Mouse (Mus musculus) 3T3-L1 (cell line): ENCODE results near the gene Rdh5.

Source experiments
- DNase-seq: peaks from one replicate; pipeline ENCODE4 v3.0.0-alpha.2; 2015; ENCODE audit warnings: low read depth, low spot score

Rdh5 gene

DNA sequence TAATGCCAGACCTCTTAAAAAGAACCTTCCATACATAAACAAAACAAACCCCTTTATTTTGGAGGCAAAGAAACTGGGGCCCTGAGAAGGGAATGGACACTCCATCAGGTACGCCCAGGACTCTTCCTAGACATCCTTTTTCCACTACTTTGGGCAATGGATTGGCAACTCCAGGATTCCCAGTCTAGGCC, at the start of gene Rdh5:
Rdh5 (minus strand) TSS at position 67 of the 191 bp plus-strand sequence.
- no peak for DNase-seq

DNA sequence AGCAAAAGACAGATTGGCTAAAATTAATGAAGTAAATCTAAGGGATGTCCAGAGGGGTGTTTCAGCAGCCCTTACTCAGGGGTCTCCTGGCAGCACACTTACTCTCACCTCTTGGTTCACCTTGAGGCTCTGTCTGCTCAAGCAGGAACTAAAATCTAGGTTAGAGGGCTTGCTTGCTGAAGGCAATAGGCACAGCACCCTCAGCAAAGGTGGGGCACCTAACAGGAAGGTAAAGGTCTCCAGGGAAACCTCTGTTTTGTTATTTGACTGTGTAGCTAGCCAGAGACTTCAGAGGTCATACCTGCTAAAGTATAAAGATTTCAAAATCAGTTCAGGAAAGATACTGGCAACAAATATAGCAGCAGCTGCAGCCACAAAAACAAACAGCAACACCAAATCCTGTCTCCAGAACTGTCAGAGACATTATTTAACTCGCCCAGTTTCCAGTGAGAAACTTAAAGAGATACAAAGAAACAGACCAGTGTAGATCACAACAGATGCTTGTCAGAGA, 48.1 kb upstream of the Rdh5 start:
- no peak for DNase-seq

DNA sequence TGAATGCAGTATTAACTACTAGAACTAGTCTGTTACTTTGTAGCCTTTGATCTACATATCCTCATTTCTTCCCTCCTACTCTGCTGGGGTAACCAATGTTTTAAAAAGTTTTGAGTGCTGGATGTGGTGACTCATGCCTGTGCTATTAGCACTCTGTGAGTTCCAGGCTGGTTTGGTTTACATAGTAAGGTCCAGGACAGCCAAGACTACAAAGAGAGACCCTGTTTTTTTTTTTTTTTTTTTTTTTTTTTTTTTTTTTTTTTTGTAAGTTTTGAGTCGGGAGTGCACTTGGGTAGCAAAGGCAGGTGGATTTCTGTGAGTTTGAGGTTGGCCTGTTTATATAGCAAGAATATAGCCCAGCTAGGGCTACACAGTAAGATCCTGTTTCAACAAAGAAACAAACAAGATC, 45.7 kb upstream of the Rdh5 start:
- DNase-seq: peak; percentile 89

DNA sequence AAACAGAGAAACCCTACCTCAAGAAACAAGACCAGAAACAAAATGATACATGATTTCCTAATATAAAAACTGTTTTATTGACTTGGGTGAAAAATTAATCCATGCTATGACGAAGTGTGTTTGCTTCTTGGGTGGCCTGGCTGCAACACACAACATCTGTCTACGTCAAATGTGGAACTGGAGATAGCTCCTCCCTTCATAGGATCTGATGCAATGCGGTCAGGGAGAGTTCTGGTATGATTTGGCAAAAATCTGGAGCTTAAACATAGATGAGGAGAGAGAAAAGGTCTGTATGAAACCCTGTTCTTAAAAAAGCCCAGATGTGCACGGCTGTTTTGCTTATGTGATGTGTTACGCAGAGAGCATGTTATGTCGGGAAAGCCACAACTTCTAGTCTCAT, 43.2 kb upstream of the Rdh5 start:
- peak; percentile 37 for DNase-seq

DNA sequence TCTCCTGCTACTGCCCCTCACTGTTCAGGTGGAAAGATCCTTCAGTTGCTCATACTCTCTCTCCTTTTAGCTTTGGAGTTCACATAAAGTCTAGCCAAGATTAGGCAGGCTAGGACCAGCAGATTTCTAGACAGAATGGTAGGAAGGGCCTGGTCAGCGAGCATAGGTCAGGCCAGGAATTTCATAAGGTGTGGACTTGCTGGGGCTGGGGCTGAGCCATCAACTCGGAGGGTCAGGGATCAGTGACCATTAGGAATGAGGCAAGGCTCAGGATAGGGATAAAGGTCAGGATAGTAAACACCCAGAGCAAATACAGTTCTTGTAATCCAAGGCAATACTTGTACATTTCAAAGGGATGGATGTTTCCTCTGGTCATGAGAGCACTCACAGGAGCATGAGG, 42.3 kb upstream of the Rdh5 start:
- DNase-seq: no peak

DNA sequence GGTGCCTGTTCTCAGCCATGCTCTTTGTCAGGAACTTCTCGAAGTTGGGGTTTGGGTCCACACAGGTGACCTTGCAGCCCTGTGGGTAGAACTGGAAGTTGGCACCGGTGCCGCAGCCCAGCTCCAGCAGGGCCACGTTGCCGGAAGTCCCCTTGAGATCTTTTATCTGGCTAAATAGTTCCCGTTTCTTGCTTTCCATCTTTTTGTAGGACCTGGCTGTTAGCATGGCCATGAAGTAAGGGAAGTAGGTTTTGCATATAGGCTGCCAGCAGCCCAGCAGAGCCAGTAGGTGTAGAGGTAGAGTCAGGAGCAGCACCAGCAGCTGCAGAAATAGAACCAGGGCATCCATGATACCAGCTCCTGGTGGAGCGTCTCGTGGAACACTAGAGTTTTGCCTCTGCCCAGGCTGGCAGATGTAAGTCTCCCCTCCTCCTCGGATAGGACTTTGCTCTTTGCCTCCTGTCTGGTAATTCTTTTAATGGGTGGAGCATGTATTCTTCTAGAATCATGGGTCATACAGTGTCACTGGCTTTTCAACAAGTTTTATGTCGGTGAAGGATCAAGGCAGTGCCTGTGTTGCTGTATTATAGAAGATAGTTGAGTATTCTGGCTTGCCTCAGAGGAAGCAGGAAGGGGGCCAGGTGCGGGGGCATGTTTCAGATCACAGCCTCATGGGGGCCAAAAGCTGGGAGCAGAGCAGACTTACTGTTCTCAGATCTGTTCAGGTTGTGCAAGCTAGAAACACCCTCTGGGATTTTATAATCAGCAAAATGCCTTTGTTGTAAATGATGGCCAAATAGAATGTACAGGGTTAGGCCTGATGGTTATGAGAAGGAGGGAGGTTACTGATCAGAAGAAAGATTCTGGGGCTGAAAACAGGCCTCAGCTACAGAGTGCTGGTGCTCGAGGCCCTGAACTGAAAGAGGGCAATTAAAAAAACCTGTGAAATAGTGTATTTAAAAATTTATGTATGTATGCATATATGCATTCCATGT, 38.2 kb upstream of the Rdh5 start, which contains the start of gene Mettl7b:
Mettl7b (minus strand) TSS at position 399 of the 995 bp plus-strand sequence.
- no peak for DNase-seq

DNA sequence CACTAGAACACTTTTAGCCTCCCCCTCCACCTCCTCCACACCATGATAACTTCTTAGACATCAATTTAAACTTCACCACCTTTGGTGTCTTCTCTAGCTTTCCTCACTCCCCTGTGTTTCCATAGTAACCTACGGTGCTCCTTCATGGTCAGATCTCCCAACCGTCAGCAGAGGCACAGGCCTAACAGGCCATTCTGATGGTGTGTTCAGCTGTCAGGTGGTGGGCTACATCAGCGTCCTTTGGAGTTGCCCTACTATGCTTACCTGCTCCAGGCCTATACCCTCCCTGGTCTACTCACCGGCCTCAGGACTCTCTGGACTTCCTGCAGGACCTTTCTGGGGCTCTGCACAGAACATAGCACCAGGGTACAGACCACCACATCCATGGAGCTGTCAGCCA, 37.5 kb upstream of the Rdh5 start:
- DNase-seq: no peak

DNA sequence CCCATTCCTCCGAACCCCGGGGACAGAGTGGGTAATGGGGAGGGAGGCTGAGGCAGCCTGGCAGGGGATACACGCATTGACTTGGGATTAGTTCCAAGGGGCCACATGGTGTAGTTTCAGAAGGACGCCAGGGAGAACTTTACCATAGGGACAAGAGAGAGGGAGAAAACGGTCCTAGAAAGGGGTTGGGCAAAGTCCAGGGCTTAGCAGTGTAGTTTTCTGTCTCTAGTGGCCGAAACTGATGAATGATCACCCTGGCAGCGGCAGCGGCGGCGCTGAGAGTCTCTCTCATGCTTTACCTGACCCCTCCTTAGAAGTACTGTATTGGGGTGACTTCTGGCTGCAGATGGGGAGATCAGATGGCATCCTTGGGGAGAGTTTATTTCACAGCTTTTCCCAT, 35.7 kb upstream of the Rdh5 start:
- DNase-seq: no peak

DNA sequence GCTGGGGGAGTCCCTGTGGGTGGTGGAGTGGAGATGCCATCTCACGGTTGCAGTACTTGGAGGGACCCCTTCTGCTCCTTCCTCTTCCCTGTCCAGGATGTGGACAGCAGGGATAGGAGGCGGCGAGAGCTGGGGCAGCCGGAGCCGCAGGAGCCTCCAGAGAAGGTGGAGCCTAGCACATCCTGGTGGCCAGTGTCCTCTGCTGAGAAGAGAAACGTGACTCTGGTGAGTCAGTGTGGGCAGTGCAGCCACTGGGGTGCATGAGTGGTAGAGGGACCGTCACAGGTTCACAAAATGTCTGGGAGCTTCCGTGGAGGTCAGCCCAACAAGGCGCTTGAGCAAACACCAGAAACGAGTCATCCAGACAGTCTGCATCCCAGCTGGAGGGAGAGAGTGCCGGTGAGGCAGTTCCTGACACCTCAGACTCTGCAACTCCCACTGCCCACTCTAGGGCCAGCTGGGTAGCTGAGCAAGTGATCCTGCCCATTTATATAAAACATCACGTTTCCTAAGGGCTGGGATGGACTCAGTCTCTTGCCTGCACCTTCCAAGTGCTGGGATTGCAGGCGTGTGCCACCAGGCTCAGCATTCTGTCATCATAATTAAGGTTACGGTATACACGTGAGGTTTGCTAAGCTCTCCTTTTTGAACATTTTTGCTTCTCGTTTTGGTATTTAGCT, 27.7 kb upstream of the Rdh5 start:
- peak; percentile 68 for DNase-seq

DNA sequence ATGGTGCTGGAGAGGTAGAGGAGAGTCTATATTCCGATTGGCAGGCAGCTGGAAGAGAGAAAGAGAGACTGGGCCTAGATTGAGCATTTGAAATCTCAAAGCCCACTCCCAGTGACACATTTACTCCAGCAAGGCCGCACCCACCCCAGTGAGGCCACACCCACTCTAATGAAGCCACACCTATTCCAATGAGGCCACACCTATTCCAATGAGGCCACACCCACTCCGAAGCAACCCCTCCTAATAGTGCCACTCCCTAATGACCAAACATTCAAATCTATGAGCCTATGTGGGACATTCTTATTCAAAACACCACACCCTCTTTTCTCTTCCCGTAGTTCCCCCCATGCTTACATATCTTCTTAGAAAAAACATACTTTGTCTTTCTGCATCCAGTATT, 24.8 kb upstream of the Rdh5 start:
- no peak for DNase-seq

DNA sequence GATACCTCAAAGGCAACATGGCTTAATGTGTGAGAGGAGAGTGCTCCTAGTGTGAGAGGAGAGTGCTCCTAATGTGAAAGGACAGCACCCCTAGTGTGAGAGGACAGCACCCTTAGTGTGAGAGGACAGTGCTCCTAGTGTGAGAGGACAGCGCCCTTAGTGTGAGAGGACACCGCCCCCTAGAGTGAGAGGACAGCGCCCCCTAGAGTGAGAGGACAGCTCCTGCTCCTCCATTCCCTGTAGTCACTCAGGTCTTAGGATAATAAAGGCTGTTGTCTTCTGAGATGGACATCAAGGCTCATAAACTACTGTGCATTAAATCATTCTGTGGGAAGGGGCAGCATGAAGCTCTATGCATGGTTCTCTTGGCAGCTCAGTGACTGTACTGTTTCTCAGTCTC, 23.0 kb upstream of the Rdh5 start:
- DNase-seq: peak; percentile 39

DNA sequence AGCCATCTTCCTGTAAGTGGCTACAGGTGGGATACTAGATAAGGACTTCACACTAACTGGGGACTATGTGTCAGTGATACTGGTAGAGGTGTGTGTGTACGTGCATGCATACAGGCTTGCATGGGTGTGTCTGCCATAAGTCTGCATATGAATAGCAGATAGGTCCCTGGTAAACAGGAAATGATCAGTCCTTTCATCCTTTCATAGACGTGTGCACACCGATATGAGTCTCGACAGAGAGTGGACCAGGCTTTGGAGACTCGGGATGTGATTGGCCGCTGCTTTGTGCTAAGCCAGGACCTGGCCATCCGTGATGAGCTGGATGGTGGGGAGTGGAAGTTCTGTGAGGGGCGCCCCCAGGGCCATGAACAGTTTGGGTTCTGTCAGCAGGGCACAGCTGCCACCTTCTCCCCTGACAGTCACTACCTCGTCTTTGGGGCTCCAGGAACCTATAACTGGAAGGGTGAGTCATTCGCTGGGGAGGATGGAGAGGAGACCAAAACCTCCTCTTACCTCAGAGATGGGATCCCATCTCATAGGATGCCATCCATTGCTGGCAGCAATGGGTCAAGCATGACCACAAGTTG, 17.9 kb upstream of the Rdh5 start:
- no peak for DNase-seq

DNA sequence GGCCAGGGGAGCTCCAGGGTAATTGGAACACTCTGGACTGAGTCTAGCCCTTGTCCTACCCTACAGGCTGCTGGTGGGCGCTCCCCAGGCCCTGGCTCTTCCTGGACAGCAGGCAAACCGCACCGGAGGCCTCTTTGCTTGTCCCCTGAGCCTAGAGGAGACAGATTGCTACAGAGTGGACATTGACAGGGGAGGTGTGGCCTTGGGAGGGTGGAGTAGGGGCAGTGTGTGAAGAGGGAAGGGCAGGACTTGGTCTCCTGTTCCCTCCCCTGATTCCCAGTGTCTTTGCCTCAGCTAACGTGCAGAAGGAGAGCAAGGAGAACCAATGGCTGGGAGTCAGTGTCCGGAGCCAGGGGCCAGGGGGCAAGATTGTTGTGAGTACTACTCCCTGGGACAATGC, 16.3 kb upstream of the Rdh5 start:
- no peak for DNase-seq

DNA sequence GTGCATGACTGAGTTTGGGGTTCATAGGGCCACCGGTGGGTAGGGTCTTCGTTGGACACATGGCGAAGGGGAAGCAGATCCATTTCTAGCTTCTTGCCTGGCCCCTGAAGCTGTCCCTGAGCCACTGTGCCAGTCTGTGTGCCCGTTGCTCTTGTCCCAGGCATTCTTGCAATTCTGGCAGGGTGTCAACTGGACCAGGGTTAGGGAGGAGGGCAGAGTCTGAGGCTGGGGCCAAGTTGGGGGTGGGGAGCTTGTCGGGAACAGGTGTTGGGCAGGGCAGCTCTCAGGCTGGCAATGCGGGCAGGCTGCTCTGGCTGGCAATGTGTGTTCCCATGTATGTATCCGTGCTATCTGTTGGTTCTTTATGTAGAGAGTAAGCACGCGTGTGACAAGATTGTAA, 15.8 kb upstream of the Rdh5 start:
- DNase-seq: no peak

DNA sequence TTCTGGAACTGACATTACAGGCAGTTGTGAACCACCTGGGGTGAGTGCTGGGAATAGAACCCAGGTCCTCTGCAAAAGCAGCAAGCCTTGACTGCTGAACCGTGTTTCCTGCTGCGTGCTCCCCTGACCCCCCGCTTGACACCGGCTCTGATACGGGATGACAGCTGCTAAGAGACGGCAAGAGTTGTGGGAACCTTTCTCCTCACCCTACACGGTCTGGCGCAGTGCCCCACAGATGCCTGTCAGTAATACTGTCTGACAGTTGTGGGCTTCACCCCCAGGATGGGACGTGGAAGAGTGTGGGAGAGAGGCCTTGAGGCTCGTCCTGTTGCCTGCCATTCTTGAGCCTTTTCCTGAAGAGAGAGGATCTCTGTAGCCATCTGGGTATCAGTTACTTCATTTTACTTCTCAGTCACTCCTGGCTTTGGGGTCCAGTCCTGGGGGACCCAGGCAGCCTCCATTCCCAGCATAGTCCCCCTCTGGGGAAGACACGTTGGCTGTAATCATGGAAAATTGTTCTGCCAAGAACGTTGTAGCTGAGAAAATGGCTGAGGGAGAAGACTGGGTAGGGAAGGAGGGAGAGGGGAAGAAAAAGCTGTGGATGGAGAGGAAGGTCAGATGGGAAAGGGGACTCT, 15.2 kb upstream of the Rdh5 start:
- no peak for DNase-seq

DNA sequence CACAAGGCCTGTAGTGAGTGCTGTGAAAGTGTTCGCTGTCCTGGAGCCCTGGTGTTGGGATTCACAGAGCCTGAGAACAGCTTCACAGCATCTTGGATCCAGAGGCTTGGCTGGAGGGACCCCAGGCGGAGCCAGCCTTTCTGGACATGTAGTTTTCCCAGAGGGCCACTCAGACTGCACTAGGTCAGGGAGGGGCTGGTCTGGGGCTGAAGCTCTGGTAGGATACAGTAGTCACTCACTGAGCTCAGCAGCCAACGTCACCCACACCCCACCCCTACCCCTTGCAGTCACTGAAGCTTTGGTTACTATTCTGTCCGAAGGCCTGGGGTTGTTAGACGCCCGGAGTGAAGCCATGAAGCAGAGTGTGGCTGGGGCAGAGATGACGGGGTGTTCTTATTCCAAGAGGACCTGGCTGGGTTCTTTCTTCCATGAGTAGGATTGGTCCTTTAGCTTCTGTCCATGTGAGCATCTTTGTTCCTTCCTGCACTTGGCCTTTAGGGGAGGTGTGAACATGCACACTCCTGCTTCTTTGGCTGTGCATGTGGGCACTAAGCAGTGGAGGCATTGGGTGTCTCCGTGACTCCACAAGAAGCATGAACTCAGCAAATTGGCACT, 13.2 kb upstream of the Rdh5 start:
- no peak for DNase-seq

DNA sequence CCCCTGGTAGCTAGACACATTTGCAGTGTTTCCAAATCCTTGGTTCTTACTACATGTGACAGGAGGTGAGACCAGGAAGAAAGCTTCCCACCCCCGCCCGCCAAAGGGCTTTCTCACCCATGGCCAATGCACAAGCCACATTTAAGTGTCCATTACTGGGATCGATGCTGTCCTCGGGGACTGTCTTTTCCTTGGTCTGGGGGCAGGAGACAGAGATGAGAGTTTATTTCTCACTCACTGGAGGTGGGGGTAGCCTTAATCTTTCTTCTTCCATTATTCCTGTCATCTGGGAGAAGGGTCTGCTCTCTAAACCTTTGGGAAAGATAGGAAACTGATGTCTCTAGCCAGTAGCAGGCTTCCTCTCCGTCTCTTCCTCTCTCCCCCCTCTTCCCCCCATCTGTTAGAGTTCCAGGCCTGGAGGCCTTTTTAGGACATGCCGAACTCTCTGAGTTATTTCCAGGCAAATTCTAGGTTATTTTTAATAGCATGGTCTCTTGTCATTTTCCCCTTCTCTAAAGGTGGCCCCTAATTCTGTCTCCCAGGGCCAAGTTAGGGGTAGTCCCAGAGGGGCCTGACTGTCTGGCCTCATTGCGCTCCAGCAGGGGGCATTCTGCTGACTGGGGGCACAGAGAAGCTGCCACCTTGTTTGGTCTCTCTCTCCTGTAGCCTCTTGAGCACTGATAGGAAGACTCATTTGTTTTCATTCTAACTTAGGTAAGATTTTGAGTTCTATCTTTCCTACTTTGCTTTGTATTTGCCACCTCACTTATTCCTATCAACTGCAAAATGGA, 12.5 kb upstream of the Rdh5 start:
- no peak for DNase-seq

DNA sequence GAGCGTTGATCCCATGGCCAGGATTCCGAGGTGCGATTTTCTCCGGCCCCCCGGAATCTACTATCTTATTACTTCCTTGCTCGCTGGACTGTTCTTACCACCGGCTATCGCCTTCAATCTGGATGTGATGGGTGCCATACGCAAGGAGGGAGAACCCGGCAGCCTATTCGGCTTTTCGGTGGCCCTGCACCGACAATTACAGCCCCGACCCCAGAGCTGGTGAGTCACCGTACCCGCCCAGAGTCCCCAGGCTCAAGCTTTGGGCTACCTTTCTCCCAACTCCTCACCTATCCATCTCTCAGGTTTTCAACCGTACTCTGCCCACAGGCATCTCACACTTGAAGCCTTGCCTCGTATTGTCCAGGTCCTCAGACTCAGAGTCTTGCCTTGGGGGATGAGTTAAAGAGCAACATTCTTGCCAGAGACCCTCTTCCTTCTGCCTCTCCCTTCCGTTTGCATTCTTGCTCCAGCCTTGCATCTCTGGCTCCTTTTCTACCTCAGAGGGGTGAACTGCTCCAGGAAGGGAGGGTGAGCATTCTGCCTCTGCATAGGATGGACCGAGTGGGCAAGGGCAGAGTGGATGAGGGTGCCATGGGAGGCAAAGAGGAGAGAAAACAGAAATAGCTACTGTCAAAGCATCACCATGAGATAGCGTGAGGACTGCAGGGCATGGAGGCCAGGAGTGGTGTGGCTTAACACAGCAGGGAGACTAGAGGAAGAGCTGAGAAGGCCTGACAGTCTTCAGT, 11.5 kb upstream of the Rdh5 start:
- DNase-seq: no peak

DNA sequence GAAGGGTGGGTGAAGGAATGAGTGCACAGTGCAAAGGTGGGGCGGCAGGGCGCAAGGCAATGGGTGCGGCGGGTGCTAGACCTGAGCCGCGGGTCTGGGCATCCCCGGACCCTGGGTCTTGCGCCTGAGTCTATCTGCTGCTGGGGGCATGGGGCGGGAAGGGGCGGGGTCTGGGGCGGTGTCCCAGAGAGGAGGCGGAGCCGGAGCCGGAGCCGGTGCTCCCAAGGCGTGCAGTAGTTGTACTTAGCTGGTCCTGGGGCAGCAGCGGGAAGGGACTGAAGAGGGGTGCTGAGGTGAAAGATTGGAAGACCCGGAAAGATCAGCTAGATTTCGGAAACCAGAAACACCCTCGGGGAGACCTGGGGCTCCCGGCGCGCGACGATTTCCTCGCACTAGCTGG, 10.9 kb upstream of the Rdh5 start, which contains the start of gene Itga7:
Itga7 (plus strand) TSS at position 245 of the 400 bp plus-strand sequence.
- no peak for DNase-seq

DNA sequence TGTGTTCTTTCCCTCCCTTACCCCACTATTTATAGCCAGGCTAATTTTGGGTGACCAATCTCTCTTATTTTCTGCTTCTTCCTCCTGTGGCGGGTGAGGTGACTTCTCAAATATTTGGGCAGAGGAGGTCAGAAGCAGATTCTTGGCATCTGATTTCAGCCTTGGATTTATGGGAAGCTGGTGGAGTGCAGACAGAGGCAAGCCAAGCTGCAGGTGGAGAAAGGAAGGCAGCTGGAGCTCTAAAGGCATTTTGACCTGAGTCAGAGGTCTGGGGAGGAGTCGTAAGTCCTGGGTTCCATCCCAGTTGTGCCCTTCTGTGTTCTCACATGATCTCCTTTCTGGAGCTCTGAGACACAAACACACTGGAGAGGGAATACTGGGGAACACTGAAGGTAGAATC, 8.8 kb upstream of the Rdh5 start:
- peak; percentile 73 for DNase-seq
